Mouse (Mus musculus): ENCODE results near the gene Sp2. TPM values are rescaled to one million over a fixed set of nuclear protein-coding genes. Genes with fewer than 3 reads are reported as not detected.

Gene Sp2
- polyA plus RNA-seq, 1 experiment from 2014 or later = 16.8 TPM

DNA sequence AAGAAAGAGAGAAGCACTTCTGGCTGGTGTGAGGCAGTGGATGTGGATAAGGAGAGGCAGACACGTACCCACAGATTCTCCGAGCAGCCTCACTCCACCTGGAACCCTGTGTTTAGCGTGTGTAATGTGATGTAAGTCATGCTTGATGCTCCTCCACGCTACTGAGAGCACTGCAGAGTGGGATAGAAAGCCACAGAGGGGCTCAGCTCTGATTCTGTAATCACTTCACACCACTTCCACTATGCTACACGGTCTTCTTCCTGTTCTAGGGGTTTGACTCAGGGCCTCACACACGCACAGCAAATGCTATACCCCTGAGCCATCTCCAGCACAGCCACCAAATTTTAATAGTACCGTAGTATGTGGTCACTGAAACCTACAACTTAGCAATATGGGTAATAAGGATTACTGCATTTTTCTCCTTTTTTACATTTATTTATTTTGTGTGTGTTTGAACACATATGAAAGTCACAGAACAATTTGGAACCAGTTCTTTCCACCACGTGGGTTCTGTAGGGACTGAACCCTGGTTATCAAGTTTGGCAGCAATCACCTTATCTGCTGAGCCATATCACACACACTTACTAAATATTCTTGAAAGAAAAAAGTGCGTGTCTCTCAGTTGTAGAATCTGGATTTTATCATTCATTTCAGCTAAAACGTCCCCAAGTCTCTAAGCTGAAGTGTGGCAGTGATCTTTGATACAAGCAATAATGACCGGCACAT, 15.1 kb downstream of the Sp2 start:
- WGBS = 88% methylated on average over 11 of the region's 11 CpGs
- no peak for ATAC-seq
- H3K9ac ChIP-seq (ENCODE audit: low read depth, low read length) = no peak overlapping the region

GRCm38 (mm10) chr11:96966914-96967543, 15.7 kb downstream of the Sp2 start:
- H3K27ac ChIP-seq (ENCODE audit: low read length) = no peak overlapping the region

More for the DNA sequence above, 15.1 kb downstream of the Sp2 start:
- H3K4me1 ChIP-seq (ENCODE audit: control insufficient read depth, insufficient read depth, low read length) = peaks cover 7% of the 10 kb centered on the region
- no peaks in the 10 kb centered on the region for H3K36me3 ChIP-seq (ENCODE audit: control insufficient read depth, insufficient read depth, low read length)
- no peak overlapping the region for H3K4me3 ChIP-seq (ENCODE audit: low read depth, low read length)
- no peaks in the 10 kb centered on the region for H3K9me3 ChIP-seq (replicated peaks; ENCODE audit: control insufficient read depth, low read length, poor library complexity, severe bottlenecking)
- no peaks in the 10 kb centered on the region for H3K27me3 ChIP-seq (ENCODE audit: control insufficient read depth, insufficient read depth, low read depth, low read length)
- H3K27ac ChIP-seq (ENCODE audit: low read length) = no peak overlapping the region
- H3K4me2 ChIP-seq (ENCODE audit: low read length) = no peak overlapping the region

GRCm38 (mm10) chr11:96966172-96966571, 16.6 kb downstream of the Sp2 start:
- no peak overlapping the region for H3K9ac ChIP-seq (ENCODE audit: low read depth, low read length)
- H3K27me3 ChIP-seq (ENCODE audit: control insufficient read depth, insufficient read depth, low read depth, low read length) = no peaks in the 10 kb centered on the region
- H3K9me3 ChIP-seq (replicated peaks; ENCODE audit: control insufficient read depth, low read length, poor library complexity, severe bottlenecking) = no peaks in the 10 kb centered on the region
- H3K36me3 ChIP-seq (ENCODE audit: control insufficient read depth, insufficient read depth, low read length) = peaks cover 7% of the 10 kb centered on the region; the same call in 1 of the 2 replicates
- no peak overlapping the region for H3K4me2 ChIP-seq (ENCODE audit: low read length)
- WGBS = 88% methylated on average over 3 of the region's 3 CpGs
- ATAC-seq = no peak
- no peak overlapping the region for H3K27ac ChIP-seq (ENCODE audit: low read length)
- H3K4me3 ChIP-seq (ENCODE audit: low read depth, low read length) = no peak overlapping the region
- H3K4me1 ChIP-seq (ENCODE audit: control insufficient read depth, insufficient read depth, low read length) = peaks cover 5% of the 10 kb centered on the region

More at GRCm38 (mm10) chr11:96966914-96967543, 15.7 kb downstream of the Sp2 start:
- Histone ChIP-seq H3K4me3 (ENCODE audit: low read depth, low read length) (no peak overlapping the region), H3K27me3 (ENCODE audit: control insufficient read depth, insufficient read depth, low read depth, low read length) (no peaks in the 10 kb centered on the region), H3K9me3 (replicated peaks; ENCODE audit: control insufficient read depth, low read length, poor library complexity, severe bottlenecking) (no peaks in the 10 kb centered on the region), H3K9ac (ENCODE audit: low read depth, low read length) (no peak overlapping the region), H3K36me3 (ENCODE audit: control insufficient read depth, insufficient read depth, low read length) (no peaks in the 10 kb centered on the region; the same call in 1 of the 2 replicates), H3K4me1 (ENCODE audit: control insufficient read depth, insufficient read depth, low read length) (peaks cover 7% of the 10 kb centered on the region), H3K4me2 (ENCODE audit: low read length) (no peak overlapping the region)
- ATAC-seq = no peak
- WGBS = 86% methylated on average over 13 of the region's 13 CpGs

GRCm38 (mm10) chr11:96963580-96963979, 19.2 kb downstream of the Sp2 start:
- Histone ChIP-seq H3K9ac (ENCODE audit: low read depth, low read length) (no peak overlapping the region), H3K27ac (ENCODE audit: low read length) (no peak overlapping the region), H3K27me3 (ENCODE audit: control insufficient read depth, insufficient read depth, low read depth, low read length) (no peaks in the 10 kb centered on the region), H3K4me2 (ENCODE audit: low read length) (no peak overlapping the region), H3K36me3 (ENCODE audit: control insufficient read depth, insufficient read depth, low read length) (peaks cover 17% of the 10 kb centered on the region), H3K4me3 (ENCODE audit: low read depth, low read length) (no peak overlapping the region), H3K4me1 (ENCODE audit: control insufficient read depth, insufficient read depth, low read length) (no peaks in the 10 kb centered on the region), H3K9me3 (replicated peaks; ENCODE audit: control insufficient read depth, low read length, poor library complexity, severe bottlenecking) (no peaks in the 10 kb centered on the region)
- WGBS = 15% methylated on average over 8 of the region's 8 CpGs
- peak; percentile 64; the same call in 1 of the 2 replicates for ATAC-seq

DNA sequence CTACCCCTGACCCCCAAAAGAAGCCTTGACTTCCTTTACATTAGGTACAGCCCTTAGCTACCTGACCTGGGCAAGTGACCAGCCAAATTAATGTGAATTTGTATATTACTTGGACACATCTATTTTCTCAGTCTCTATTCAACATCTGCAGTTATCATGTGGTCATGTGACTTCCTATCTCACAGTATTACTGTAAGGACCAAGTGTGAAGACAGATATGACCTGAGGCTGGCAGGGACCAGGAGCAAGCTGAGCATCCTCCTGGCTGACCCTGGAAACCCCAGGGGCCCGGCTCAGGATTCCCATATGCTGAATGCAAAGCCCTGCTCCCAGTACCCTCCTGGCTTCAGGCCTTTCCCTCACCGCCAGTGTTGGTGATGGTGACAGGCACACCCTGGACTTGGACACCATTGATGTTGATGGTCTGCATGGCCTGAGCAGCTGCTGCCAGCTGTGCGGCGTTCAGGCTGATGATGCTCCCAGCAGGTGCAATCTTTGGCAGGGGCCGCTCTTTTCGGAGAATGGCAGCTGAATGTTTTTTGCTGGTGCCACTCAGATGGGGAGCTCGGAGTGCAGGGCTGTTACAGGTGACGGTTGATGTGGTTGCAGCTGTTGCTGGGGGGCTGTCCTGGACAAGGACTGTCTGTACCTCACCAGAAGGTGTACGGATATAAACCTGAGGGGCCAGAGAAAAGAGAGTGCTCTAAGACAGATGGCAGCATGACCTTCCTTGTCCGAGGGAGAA, 25.5 kb downstream of the Sp2 start:
- Histone ChIP-seq H3K27ac (ENCODE audit: low read length) (no peak overlapping the region), H3K9ac (ENCODE audit: low read depth, low read length) (no peak overlapping the region), H3K4me3 (ENCODE audit: low read depth, low read length) (no peak overlapping the region), H3K9me3 (replicated peaks; ENCODE audit: control insufficient read depth, low read length, poor library complexity, severe bottlenecking) (no peaks in the 10 kb centered on the region), H3K4me1 (ENCODE audit: control insufficient read depth, insufficient read depth, low read length) (no peaks in the 10 kb centered on the region), H3K4me2 (ENCODE audit: low read length) (no peak overlapping the region), H3K27me3 (ENCODE audit: control insufficient read depth, insufficient read depth, low read depth, low read length) (no peaks in the 10 kb centered on the region), H3K36me3 (ENCODE audit: control insufficient read depth, insufficient read depth, low read length) (peaks cover 38% of the 10 kb centered on the region)
- ATAC-seq = no peak
- WGBS = 91% methylated on average over 10 of the region's 10 CpGs

- ATAC-seq = no peak
- Histone ChIP-seq H3K4me2 (ENCODE audit: low read length) (no peak overlapping the region), H3K36me3 (ENCODE audit: control insufficient read depth, insufficient read depth, low read length) (peaks cover 37% of the 10 kb centered on the region), H3K9ac (ENCODE audit: low read depth, low read length) (no peak overlapping the region), H3K27me3 (ENCODE audit: control insufficient read depth, insufficient read depth, low read depth, low read length) (no peaks in the 10 kb centered on the region), H3K27ac (ENCODE audit: low read length) (no peak overlapping the region), H3K9me3 (replicated peaks; ENCODE audit: control insufficient read depth, low read length, poor library complexity, severe bottlenecking) (no peaks in the 10 kb centered on the region), H3K4me1 (ENCODE audit: control insufficient read depth, insufficient read depth, low read length) (no peaks in the 10 kb centered on the region), H3K4me3 (ENCODE audit: low read depth, low read length) (no peak overlapping the region)
- 61% methylated on average over 20 of the region's 20 CpGs for WGBS
Observed at GRCm38 (mm10) chr11:96956009-96956724, 26.6 kb downstream of the Sp2 start.

- H3K27me3 ChIP-seq (ENCODE audit: control insufficient read depth, insufficient read depth, low read depth, low read length) = no peaks in the 10 kb centered on the region
- WGBS = 91% methylated on average over 4 of the region's 4 CpGs
- H3K9ac ChIP-seq (ENCODE audit: low read depth, low read length) = no peak overlapping the region
- H3K4me3 ChIP-seq (ENCODE audit: low read depth, low read length) = no peak overlapping the region
- no peak overlapping the region for H3K27ac ChIP-seq (ENCODE audit: low read length)
- peaks cover 30% of the 10 kb centered on the region for H3K36me3 ChIP-seq (ENCODE audit: control insufficient read depth, insufficient read depth, low read length)
- no peak overlapping the region for H3K4me2 ChIP-seq (ENCODE audit: low read length)
- ATAC-seq = no peak
- no peaks in the 10 kb centered on the region for H3K4me1 ChIP-seq (ENCODE audit: control insufficient read depth, insufficient read depth, low read length)
- H3K9me3 ChIP-seq (replicated peaks; ENCODE audit: control insufficient read depth, low read length, poor library complexity, severe bottlenecking) = no peaks in the 10 kb centered on the region
Observed at GRCm38 (mm10) chr11:96955094-96955493, 27.7 kb downstream of the Sp2 start.

DNA sequence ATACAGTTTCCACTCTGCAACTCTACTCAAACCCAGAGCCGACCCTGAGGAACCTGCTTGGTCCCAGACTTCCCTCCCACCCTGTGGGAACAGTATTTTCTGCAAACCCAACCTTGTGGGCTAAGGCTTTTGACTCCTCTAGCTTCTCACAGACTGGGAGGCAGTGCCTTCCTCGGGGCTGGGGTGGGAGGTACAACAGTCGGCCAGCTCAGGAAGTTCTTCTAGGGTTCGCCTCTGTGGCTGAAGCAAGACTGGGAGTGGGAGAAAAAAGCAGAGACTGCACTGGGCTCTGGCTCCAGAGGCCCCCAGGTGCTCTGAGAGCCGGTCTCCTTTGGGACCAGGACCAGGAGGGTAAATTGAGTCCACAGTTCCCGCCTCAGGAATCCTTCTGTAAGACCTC, 29.9 kb downstream of the Sp2 start:
- peaks cover 27% of the 10 kb centered on the region for H3K36me3 ChIP-seq (ENCODE audit: control insufficient read depth, insufficient read depth, low read length)
- no peak overlapping the region for H3K27ac ChIP-seq (ENCODE audit: low read length)
- no peak overlapping the region for H3K4me3 ChIP-seq (ENCODE audit: low read depth, low read length)
- no peaks in the 10 kb centered on the region for H3K4me1 ChIP-seq (ENCODE audit: control insufficient read depth, insufficient read depth, low read length)
- H3K4me2 ChIP-seq (ENCODE audit: low read length) = no peak overlapping the region
- H3K9me3 ChIP-seq (replicated peaks; ENCODE audit: control insufficient read depth, low read length, poor library complexity, severe bottlenecking) = no peaks in the 10 kb centered on the region
- no peaks in the 10 kb centered on the region for H3K27me3 ChIP-seq (ENCODE audit: control insufficient read depth, insufficient read depth, low read depth, low read length)
- no peak overlapping the region for H3K9ac ChIP-seq (ENCODE audit: low read depth, low read length)
- no peak for ATAC-seq
- 80% methylated on average over 6 of the region's 6 CpGs for WGBS

All from midbrain, embryonic 16.5 days (tissue).